Mouse (Mus musculus): ENCODE results near the gene Nkpd1.

DNA sequence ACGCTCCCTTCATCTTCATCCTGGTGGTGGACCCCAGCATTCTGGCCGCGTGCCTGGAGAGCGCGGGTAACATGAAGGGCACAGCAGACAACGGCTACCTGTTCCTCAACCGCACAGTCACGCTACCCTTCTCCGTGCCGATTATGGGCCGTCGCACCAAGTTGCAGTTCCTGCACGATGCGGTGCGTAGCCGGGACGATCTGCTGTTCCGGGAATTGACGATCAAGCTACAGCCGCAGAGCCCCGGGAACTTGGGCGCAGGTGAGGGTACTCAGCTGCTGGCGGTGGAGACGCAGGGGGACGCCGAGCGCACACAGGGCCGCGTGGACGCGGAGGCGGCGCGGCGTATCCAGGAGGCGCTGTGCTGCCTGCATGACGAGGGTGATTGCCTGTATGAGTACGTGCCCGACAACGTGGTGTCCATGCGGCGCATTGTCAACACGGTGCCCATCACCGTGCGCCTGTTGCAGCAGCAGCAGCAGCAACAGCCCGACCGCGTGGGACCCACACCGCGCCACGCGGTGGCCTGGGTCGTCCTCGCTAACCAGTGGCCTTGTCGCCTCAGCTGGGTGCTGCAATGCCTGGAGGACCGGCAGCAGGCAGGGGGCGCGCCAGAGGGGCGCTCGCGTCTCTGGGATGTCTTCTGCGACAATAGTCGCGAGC is 6.2 kb downstream of the Nkpd1 start:
- TF ChIP-seq NRF1 (IDR thresholded peaks at IDR 0.05; ENCODE audit: low read depth, low read length) (no peak), CTCF (conservative IDR thresholded peaks at IDR 0.05 in 1 of 2, IDR thresholded peaks at IDR 0.05 in 1 of 2; ENCODE audit: low read depth in 2 of 2, low read length in 2 of 2) (no peak), BHLHE40 (IDR thresholded peaks at IDR 0.05; ENCODE audit: low read depth, low read length) (no peak), MAFK (IDR thresholded peaks at IDR 0.05; ENCODE audit: insufficient replicate concordance, low read length) (no peak), TCF12 (IDR thresholded peaks at IDR 0.05; ENCODE audit: low read depth, low read length) (no peak), MYC (IDR thresholded peaks at IDR 0.05; ENCODE audit: low read depth, low read length) (no peak), CHD1 (IDR thresholded peaks at IDR 0.05; ENCODE audit: low read depth, low read length) (no peak), EP300 (IDR thresholded peaks at IDR 0.05; ENCODE audit: low read length) (no peak), HCFC1 (IDR thresholded peaks at IDR 0.05; ENCODE audit: low read depth, low read length) (no peak), ELF1 (IDR thresholded peaks at IDR 0.05; ENCODE audit: low read depth, low read length) (no peak), UBTF (IDR thresholded peaks at IDR 0.05; ENCODE audit: low read depth, low read length) (no peak), KAT2A (IDR thresholded peaks at IDR 0.05; ENCODE audit: insufficient replicate concordance, low read length) (no peak)

Data from CH12.LX (cell line).